Comparison of ENCODE assay signal across 8 mouse cellular contexts in genomic region chr2:45514290-45515180, GRCm38 (mm10).
DNase-seq lines count a peak whose midpoint lies in the region; ATAC-seq lines count a peak whose summit lies in the region.

No protein-coding gene starts in this region.

- WGBS in embryonic facial prominence, embryonic 11.5 days = 47% methylated on average over 4 of the region's 4 CpGs
- WGBS in embryonic facial prominence, embryonic 10.5 days = 53% methylated on average over 4 of the region's 4 CpGs
- WGBS in kidney, embryonic 16.5 days = 40% methylated on average over 4 of the region's 4 CpGs

- H3K27ac ChIP-seq in embryonic facial prominence, embryonic 11.5 days (replicated peaks; ENCODE audit: low read depth, low read length) = no peak overlapping the region
- no peak overlapping the region for H3K27ac ChIP-seq in embryonic facial prominence, embryonic 10.5 days (replicated peaks)
- H3K27ac ChIP-seq in kidney, embryonic 16.5 days (ENCODE audit: low read length) = peak overlapping the region; percentile 79

- H3K9ac ChIP-seq in embryonic facial prominence, embryonic 11.5 days (replicated peaks; ENCODE audit: low read length) = no peak overlapping the region
- H3K9ac ChIP-seq in kidney, embryonic 16.5 days (replicated peaks; ENCODE audit: low read length) = no peak overlapping the region

- no peaks in the 10 kb centered on the region for H3K9me3 ChIP-seq in embryonic facial prominence, embryonic 11.5 days (replicated peaks; ENCODE audit: control insufficient read depth, low read length)
- no peaks in the 10 kb centered on the region for H3K9me3 ChIP-seq in embryonic facial prominence, embryonic 10.5 days
- no peaks in the 10 kb centered on the region for H3K9me3 ChIP-seq in kidney, embryonic 16.5 days (ENCODE audit: low read length)

- H3K4me3 ChIP-seq in embryonic facial prominence, embryonic 11.5 days (ENCODE audit: low read depth, low read length) = no peak overlapping the region
- no peak overlapping the region for H3K4me3 ChIP-seq in embryonic facial prominence, embryonic 10.5 days
- H3K4me3 ChIP-seq in kidney, embryonic 16.5 days (ENCODE audit: low read length) = no peak overlapping the region

- H3K27me3 ChIP-seq in embryonic facial prominence, embryonic 11.5 days (ENCODE audit: control insufficient read depth, insufficient read depth, low read length) = no peaks in the 10 kb centered on the region
- no peaks in the 10 kb centered on the region for H3K27me3 ChIP-seq in embryonic facial prominence, embryonic 10.5 days (replicated peaks; ENCODE audit: low read depth, poor library complexity, severe bottlenecking)
- no peaks in the 10 kb centered on the region for H3K27me3 ChIP-seq in kidney, embryonic 16.5 days (ENCODE audit: insufficient read depth, low read length)

- DNase-seq in embryonic facial prominence, embryonic 11.5 days (ENCODE audit: low spot score) = peak; percentile 59
- DNase-seq in embryonic facial prominence, embryonic 10.5 days (ENCODE audit: low spot score) = no peak
- DNase-seq in retina, postnatal 1 day = peak; percentile 4
- DNase-seq in retina, embryonic 14.5 days (ENCODE audit: low spot score) = no peak
- peak; percentile 13 for DNase-seq in yolk sac, embryonic 10.5 days (ENCODE audit: low spot score)

- no peaks in the 10 kb centered on the region for H3K4me1 ChIP-seq in embryonic facial prominence, embryonic 11.5 days (ENCODE audit: control insufficient read depth, insufficient read depth, low read length)
- H3K4me1 ChIP-seq in embryonic facial prominence, embryonic 10.5 days = peaks cover 17% of the 10 kb centered on the region
- H3K4me1 ChIP-seq in kidney, embryonic 16.5 days (ENCODE audit: insufficient read depth, low read length) = peaks cover 5% of the 10 kb centered on the region

- H3K36me3 ChIP-seq in embryonic facial prominence, embryonic 11.5 days (replicated peaks; ENCODE audit: control insufficient read depth, insufficient read depth, low read depth, low read length) = no peaks in the 10 kb centered on the region
- no peaks in the 10 kb centered on the region for H3K36me3 ChIP-seq in embryonic facial prominence, embryonic 10.5 days (replicated peaks)
- H3K36me3 ChIP-seq in kidney, embryonic 16.5 days (ENCODE audit: insufficient read depth, low read length) = no peaks in the 10 kb centered on the region

- no peak for ATAC-seq in embryonic facial prominence, embryonic 11.5 days (replicated peaks; ENCODE audit: insufficient number of reproducible peaks, low FRiP score, low TSS enrichment, low read depth)
- ATAC-seq in kidney, embryonic 16.5 days (ENCODE audit: low FRiP score, low TSS enrichment) = peak; percentile 83
- ATAC-seq in inflammation-experienced regulatory T-cells, adult 6 months = no peak
- ATAC-seq in granulocyte monocyte progenitor cell, adult 5-6 weeks (replicated peaks; ENCODE audit: poor library complexity, severe bottlenecking) = no peak

- H3K4me2 ChIP-seq in embryonic facial prominence, embryonic 11.5 days (ENCODE audit: low read depth, low read length) = no peak overlapping the region
- no peak overlapping the region for H3K4me2 ChIP-seq in kidney, embryonic 16.5 days (replicated peaks; ENCODE audit: low read depth, low read length)

Comparison
In these comparisons a context has a peak if more than half of its experiments do, and no peak if none do; other contexts are left out.
1. DNase-seq: peak in embryonic facial prominence, embryonic 11.5 days (single experiment), retina, postnatal 1 day (single experiment) and yolk sac, embryonic 10.5 days (single experiment); none in embryonic facial prominence, embryonic 10.5 days (single experiment) and retina, embryonic 14.5 days (single experiment).